Mouse (Mus musculus) lung, postnatal 0 days (tissue): Measurements from ENCODE around the gene Slc16a6.

Source experiments
- CTCF ChIP-seq: IDR thresholded peaks from 2 replicates; pipeline ENCODE4 v1.5.1; 2016; ENCODE audit warnings: antibody characterized with exemption, mild to moderate bottlenecking
- EP300 ChIP-seq: IDR thresholded peaks from 2 replicates; pipeline ENCODE4 v1.6.1; 2016; ENCODE audit warnings: antibody characterized with exemption, mild to moderate bottlenecking, control low read depth

DNA sequence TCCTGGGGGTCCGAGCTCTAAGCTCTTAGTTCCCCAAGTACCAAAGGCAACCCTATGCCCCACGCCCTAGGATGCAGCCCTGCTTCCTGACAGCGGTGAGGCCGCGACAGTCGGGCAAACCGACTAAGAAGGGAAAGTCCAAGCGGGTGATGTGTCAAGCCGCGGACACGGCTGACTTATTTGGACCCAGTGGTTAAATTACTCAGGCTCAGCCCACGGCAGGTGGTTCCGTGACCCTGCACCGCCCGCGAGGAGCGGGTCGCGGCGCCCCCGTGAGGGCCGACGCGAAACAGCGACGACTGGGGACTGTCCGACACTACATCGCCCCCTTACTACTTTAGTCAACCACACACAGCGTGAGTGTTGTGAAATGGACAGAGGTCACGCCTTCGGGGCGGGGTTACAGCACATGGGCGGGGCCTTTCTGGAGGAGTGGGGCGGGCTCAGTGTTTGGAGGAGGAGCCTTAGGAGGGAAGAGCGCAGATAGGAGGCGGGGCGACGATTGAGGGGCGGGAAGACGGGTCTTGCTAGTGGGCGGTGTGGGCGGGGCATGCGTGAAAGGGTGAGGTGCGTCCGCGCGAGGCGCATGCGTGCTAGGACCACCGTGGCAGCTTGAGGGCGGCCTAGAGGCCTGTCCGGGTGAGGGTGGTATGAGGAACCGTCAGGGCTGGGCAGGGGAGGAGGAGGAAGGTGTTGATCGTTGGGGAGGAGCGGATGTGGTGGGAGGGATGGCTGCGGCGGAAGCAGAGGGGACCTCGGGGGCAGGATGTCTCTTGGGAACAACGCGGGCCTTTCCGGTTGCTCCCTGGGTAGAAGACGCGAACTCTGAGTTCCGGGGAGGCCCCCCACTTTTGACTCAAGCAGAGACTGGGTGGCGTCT lies 47.8 kb downstream of the Slc16a6 start, which contains the start of gene Amz2:
- TF ChIP-seq CTCF, result peak; percentile 98
- TF ChIP-seq EP300, result peak; percentile 83
